Mouse (Mus musculus) embryo, embryonic 10.5 days (tissue): Measurements from ENCODE around the gene Astl.
"Not testable (repeated sequence)": the region's sequence is repeated elsewhere in the genome, so short reads cannot be mapped to it uniquely, and the experiment has no call there.

ENCODE experiments used
- DNase-seq: peaks from one replicate; pipeline ENCODE4 v3.0.0-alpha.2; 2015; ENCODE audit warnings: low spot score

Astl gene

GRCm38 (mm10) chr2:127338416-127338815 is at the start of gene Astl:
Astl (plus strand) TSS chr2:127338639.
- no peak for DNase-seq

DNA sequence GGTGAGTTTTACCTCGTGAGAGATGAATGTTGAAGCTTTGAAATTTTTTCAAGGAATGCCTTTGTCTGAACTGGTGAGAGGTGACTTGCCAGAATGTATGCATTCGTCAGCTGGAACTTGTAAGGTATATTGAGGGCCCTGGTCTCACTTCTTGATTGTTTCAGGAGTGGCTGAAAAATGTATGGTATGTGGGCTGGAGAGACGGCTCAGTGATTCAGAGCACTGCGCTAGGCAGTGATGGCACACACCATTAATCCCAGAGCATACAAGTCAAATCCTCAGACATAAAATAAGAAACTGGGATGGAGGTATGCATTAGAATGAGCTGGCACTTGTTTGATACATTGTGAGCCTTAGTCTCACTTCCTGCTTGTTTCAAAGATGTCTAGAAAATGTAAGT is 46.2 kb upstream of the Astl start:
- DNase-seq: no peak

GRCm38 (mm10) chr2:127297001-127297805 is 41.2 kb upstream of the Astl start:
- no peak for DNase-seq

DNA sequence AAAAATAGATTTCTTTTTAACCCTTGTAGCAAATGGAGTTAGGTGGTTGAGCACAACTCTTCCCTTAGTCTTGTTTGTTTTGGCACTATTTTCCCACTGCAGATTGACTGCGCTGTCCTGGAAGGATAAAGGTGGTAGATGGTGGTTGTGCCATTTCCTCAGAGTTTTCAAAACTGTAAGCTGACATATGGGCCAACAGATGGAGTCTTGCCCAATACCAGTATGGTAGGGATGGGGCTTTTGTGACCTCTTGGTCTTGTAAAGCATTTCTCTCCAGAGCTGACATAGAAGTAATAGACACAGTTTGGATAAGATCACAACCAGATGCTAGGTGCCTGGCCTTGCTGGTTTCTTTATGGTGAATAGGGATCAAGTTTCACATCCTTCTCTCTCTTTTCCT is 40.4 kb upstream of the Astl start:
- DNase-seq: peak; percentile 12

DNA sequence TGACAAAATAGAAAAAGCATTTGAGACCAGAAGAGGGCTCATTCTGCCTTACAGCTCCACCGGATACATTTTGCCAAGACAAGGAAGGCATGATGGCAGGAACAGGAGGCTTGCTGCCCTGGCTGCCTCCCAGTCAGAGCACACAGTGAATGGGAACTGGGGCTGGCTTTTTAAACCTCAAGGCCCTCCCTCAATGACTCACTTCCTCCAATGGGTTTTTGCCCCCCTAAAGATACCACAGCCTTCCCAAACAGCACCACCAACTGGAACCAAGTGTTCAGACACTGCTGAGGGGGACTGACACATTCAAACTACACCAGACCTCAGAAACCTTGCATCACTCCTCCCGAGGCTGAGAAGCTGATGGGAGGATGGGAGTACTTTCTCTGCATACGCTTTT is 37.7 kb upstream of the Astl start:
- DNase-seq: no peak

DNA sequence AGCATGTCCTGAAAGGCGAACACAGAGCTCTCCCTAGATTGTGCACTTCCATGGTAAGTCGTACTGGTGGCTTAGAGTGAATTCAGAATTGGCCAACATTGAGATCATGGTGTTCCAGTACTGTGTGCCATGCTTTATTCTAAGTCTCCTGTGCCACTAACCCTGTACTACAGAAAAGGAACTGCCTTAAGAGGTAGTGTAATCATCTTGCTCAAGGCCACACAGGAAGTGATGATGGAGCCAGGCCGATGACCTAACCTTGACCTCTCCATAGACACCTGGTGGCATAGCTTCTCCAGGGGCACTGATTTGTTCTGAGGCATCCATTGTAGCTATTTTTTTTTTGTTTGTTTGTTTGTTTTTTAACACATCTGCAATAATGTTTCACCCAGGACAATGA is 36.6 kb upstream of the Astl start:
- DNase-seq: no peak

DNA sequence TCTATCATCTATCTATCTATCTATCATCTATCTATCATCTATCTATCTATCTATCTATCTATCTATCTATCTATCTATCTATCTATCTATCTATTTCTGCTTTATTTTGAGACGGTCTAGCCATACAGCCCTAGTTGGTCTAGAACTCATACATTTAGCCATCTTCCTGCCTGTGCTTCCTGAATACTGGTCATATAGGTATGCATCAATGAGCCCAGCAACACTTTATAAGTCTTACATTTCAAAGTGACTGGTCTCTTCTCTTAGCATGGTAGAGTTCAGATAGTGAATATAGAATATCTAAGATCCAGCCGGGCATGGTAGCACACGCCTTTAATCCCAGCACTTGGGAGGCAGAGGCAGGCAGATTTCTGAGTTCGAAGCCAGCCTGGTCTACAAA is 34.2 kb upstream of the Astl start:
- not testable (repeated sequence) for DNase-seq

GRCm38 (mm10) chr2:127304609-127305210 is 33.7 kb upstream of the Astl start:
- no peak for DNase-seq

DNA sequence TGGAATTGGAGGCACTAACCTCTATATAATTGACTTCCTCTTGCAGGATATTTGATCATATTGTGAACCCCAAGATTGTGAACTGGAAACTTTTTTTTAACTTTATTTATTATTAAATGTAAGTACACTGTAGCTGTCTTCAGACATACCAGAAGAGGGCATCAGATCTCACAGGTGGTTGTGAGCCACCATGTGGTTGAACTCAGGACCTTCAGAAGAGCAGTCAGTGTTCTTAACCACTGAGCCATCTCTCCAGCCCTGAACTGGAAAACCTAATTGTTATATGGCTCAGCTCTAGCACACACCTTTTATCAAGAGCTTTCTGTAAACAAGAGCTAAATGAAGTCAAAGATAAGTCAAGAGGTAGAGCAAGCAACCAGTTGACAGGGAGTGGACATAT is 32.3 kb upstream of the Astl start:
- no peak for DNase-seq

- no peak for DNase-seq
Measured at GRCm38 (mm10) chr2:127307179-127307578, 31.3 kb upstream of the Astl start.

- peak; percentile 24 for DNase-seq
Measured at GRCm38 (mm10) chr2:127308660-127309059, 29.8 kb upstream of the Astl start.

DNA sequence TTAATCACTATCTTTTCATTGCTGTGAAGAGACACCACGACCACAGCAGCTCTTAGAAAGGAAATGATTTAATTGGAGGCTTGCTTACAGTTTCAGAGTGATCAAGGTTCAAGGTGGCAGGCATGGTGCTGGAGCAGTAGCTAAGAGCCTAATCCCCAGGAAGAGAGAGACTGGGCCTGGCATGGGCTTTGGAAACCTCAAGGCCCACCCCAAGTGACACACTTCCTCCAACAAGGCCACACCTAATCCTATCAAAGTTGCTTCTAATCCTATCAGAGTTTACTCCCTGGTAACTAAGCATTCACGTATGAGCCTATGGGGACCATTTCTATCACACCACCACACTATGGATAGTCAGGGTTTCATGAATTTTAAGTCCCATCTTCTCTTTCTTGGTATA is 28.2 kb upstream of the Astl start:
- DNase-seq: no peak

DNA sequence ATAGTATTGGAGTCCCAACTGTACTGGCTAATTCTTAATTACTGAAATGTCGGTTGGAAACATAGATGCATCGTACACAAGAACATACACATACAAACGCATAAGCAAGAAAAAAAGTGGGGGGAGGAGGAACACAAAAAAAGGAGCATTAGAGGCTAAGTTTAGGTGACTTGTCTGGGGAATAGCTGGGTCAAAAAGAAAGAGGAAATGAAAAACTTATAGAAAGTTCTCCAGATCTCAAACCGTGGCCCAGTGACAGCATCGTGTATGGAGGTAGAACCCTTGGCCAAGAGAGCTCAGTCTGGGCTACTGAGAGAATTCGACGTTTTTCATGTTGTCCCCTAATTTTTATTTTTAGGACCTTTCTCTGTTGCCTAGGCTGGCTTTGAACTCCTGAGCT is 27.8 kb upstream of the Astl start:
- DNase-seq: no peak

DNA sequence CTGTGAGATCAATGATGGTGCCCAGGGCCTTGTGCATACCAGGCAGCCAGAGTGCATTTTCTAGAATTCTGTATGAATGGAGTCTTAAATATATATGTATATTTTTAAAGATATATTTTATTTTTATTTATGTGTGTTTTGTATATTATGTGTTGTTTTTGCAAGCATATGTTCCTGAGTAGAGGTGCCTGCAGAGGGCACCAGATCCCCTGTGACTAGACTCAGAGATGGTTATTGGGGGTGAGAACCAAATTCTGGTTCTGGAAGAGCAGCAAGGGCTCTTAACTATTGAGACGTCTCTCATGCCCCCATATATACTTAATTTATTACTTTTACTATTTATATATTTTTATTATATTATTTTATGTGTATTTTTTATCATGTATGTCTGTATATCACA is 27.2 kb upstream of the Astl start:
- DNase-seq: no peak

GRCm38 (mm10) chr2:127312801-127313200 is 25.6 kb upstream of the Astl start:
- no peak for DNase-seq

DNA sequence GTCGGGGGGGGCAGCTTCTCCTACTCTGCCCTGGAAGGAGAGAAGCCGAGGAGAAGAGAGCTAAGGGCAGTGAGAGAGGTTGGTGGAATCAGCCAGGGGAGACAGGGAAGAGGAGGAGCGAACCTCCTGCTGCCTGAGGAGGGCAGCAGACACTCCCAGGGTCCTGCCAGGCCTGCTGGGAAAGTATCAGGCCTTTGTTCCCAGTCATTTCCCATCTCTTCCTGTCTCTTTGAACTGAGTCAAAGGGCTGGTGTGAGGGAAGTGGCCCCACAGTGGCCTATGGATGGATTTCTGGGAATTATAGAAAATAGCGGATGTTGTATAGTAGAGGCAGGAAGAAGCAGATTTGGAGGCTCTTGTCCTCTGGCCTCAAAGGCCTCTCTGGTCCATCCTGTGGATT is 24.6 kb upstream of the Astl start:
- DNase-seq: no peak

- DNase-seq: no peak
Measured at GRCm38 (mm10) chr2:127314467-127315154, 23.8 kb upstream of the Astl start.

GRCm38 (mm10) chr2:127315155-127315470 is 23.3 kb upstream of the Astl start:
- DNase-seq: no peak

GRCm38 (mm10) chr2:127316431-127316830 is 22.0 kb upstream of the Astl start:
- DNase-seq: no peak

DNA sequence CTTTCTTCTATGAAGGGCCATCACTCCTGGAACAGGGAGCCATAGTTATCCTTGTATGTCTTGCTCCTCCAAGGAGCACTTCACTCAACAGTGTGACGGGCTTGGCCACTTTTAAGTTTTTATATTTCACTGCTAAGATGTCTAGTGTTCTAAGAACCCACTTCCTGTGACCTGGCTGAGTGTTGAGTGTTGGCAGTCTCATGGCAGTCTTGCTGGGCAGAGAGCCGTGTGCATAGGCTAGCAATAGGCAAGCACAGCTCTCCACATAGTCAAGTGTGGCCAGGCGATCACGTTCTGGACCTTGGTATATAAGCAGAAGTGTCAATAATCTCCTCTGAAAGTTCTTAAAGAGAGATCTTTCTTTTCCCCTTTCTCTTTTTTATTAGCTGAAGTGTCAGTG is 20.3 kb upstream of the Astl start:
- no peak for DNase-seq

DNA sequence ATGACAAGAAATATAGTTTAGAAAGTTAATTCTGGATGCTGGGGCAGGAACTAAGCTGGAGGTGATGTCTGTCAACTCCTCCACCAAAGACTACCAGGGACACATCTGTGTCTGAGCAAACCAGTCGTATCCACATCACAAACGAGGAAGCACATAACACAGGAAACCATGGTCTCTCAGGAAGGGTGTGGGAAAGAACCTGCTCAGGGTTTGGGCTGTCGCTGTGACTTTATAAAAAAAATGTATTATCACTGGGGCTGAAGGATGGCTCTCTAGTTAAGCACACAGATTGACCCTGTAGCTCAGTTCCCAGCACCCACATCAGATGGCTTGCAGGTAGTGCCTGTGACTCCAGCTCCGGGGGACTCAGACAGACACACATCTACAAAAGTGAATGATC is 19.4 kb upstream of the Astl start:
- no peak for DNase-seq

DNA sequence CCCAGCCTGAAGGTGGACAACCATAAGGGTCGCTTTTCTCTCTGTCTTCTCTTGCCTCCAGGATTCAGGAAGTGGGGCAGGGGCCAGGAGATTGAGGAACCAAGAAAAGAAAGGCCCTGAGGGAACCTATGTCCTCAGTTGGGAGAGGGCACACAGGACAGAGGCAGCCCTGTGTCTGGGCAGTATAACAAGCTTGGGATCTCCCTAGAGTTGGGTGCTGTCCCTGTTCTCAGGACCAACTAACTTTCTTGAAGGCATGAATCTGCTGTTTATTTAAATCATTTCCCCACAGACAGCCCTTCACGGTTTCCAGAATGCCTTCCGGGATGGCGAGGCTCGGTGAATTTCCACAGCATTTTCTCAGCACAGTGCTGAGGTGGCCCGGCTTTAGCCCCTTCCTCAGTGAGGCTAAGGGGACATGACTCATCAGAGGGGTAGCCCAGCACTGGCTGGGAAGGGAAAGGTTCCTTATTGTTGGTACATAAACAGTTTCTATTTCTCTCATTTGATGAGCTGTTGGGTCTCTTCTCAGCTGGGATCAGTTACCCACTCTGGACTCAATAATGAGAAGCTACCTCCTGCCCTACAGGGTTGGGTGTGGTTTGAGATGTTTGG is 15.7 kb upstream of the Astl start:
- DNase-seq: no peak

DNA sequence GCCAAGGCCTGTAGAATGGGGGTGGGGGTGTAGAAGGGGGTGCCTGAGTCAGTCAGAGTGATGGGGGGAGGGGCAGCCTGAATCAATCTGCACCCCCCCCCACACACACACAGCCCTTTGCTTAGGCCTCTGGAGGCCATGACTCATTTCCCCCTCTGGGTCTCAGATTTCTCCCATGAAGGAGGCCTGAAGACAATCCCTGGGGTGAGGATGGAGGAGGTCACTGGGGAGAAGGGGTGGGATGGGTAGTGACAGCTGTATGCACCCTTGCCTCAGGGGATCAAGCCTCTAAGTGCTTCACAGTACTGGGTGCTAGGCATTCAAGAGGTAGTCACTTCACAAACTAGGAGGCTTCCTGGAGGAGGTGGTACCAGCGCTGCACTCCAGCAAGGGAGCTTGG is 14.8 kb upstream of the Astl start:
- no peak for DNase-seq
